Mouse (Mus musculus) cerebellum, adult 11-12 months (tissue): ENCODE results near the gene Synrg.

ENCODE experiments used
- DNase-seq: peaks from one replicate; pipeline ENCODE4 v3.0.0; 2022

The Synrg gene

DNA sequence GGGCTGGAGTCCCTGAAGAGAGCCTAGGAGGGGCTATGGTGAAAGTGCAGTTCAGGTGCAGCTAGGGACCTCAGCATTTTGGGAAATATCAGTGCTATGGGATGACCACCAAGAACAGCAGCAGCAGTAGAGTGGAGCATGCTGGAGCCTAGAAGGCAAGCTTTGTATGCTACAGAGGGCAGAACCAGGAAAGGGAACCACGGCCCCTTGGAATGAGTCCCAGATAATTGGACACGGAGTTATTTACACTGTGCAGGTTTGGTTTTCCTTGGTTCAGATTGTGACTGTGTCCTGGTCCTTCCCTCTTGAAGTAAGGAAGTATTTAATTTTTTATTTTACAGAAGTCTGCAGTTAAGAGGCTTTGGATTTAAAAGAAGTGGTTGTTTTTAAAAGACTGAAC lies 29.2 kb downstream of the Synrg start:
- no peak for DNase-seq

- no peak for DNase-seq
Measured at GRCm38 (mm10) chr11:83994481-83994880, 30.3 kb downstream of the Synrg start.

DNA sequence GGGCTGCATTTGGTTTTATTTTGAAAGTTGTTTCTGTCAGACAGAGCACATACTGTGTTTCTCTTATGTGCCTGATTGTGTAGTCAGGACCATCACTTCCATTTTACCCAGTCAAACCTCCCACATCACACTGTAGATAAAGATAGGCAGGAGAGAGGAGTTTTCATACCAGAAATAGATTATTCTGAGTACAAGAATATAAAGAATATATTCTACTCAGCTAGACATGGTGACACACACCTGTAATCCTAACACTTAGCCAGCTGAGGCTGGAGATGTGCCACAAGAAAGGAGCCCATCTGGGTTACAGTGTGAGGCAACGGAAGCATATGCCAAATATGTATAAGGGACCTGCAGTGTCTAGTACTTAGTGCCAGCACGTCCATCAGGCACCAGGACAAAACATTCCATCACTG lies 31.3 kb downstream of the Synrg start:
- DNase-seq: no peak

DNA sequence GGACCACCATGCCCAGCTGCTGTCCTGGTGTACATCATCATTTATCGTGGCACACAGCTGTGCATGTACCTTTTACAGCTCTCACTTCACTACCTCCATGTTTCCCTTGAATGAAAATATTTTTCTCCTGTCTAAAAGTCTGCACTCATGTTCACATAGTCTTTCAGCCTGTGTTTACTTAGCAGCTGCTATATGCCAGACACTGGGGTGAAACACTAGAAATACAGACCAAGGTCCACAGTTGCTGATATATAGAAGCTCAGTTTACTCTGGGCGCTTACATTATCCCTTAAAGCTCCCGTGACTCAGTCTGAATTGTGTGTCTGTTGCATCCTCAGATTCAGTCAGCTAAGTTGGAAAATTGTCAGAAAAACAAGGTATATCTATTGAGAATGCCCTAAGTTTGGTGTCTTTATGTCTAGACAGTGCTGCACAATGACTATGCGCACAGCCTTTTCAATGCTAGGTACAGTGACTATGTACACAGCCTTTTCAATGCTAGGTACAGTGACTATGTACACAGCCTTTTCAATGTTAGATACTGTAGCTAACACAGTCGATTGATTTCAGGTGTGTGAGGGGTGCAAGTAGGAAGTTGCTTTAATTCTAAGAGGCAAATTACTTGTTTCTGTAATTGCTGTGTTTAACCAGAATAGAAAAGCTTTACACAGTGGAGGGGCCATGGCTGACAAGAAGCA lies 33.1 kb downstream of the Synrg start:
- no peak for DNase-seq

DNA sequence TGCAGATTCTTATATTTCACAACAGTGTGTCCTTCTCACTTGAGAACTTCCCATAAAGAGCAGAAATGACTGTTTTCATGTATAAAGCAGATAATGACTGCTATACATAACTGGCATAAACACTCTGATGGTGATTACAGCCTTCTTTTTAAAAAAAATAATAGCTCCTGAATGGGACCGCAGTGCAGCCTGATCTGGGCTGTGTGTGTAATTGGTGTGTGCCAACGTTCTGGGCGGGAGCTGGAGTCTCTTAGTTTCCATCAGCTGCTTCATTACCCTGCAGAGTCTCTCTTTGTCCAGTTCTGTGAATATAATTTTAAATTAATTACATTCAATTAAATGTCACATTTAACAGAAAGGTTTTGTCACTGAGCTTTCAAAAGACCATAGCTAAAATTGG lies 34.8 kb downstream of the Synrg start:
- no peak for DNase-seq

DNA sequence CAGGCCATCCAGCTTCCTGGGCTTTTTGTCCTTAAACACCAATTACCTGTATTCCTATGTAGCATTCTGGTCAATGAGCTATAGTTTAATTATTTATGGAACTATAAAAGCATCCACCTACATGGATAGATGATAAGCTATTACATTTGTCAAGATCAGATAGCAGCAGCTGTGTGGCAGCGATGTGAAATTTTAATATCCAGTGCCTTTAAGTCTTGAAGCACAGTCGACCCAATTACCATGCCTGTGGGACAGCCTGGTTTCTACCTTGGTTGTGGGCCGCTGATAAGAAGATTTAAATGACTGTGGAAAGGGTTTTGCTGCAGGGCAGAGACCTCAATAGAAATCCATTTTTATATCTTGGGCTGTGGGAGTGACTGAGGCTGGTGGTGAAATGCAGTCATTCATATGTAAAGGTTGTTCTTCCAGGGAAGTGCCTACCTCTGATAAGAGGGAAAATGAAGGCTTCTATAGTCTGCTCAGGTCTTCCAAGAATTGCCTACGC lies 35.2 kb downstream of the Synrg start:
- no peak for DNase-seq

DNA sequence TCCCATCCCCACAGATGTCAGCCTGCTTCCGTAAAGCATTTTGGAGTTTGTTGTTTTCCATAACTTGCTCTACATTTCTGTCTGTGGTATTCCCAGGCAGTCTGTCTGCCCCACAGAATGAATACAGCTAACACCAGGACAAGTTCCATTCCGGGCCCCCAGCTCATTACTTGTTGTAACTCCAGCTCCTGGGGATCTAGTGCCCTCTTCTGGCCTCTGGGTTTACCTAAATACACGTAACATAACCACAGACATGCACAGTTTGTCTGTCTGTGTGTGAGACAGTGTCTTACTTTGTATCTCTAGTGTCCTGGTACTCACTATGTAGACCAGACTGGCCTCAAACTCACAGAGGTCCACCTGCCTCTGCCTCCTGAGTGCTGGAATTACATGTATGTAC lies 37.0 kb downstream of the Synrg start:
- DNase-seq: no peak

- DNase-seq: no peak
Measured at GRCm38 (mm10) chr11:84003986-84004385, 39.8 kb downstream of the Synrg start.

GRCm38 (mm10) chr11:84009001-84009400 lies 44.8 kb downstream of the Synrg start:
- no peak for DNase-seq

- DNase-seq: no peak
Measured at GRCm38 (mm10) chr11:84010411-84010810, 46.2 kb downstream of the Synrg start.

DNA sequence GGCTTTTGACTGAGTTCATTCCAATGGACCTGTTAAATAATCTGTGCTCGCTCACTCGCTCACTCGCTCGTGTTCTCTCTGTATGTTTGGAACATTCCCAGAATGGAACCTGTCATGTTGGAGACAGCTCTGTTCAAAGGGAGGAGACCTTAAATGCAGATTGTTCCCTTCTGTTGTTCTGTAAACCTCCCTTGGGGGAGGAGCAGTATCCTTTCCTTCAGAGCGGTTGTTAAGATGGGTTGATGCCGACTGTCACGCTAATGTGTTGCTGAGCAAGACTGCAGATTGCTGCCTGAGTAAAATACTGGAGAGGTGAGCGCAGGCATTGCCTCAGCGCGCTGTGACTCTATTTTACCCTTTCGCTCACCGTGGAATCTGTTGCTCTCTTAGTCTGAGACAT lies 46.8 kb downstream of the Synrg start:
- no peak for DNase-seq

DNA sequence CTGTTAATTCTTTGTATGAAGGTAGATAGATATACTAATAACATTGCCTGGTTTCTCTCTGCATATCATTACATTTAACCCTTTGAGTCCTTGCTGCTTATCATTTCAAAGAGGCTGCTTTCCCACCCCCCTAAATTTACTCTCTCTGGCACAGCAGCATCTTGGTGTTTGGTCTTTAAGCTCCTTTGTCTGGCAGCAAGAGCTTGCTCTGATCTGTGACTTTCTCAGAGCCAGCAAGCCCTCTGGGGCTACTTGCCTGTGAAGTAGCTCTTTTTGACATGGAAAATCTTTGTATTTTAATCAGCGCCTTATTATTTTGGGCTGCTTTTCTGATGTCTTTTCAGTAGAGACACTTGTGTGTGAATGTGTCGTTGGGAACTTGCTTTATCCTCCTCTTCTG lies 47.3 kb downstream of the Synrg start:
- DNase-seq: no peak

- DNase-seq: peak; percentile 61
Measured at GRCm38 (mm10) chr11:84013105-84013504, 48.9 kb downstream of the Synrg start.

DNA sequence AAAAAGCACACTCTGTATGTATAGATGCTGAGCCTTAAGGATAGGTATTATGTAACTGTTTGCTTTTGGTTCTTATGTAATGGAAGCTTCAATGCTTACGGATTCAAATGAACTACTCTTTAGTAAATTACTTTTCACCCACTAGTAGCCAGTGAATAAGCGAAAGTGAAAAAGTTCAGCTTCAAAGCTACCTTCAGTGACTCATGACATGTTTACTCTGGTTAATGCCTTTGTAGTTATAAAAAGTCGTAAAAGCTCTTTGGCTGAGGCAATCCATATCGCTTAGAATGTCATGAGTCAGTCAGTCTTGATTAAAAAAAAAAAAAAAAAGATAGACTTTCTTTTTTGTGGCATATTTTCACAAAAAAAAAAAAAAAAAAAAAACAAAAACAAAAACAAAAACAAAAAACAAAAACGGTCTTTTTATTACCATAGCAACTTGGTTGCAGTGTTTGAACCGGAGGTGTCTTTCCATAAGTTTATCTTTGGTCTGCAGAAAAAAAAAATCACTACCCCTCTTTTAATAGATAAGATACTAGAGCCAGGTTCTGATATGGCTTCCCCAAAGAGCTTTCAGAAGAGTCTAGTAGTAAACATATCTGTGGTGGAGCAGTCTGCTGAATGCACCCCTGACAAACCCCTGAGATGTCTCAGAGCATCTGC lies 52.0 kb downstream of the Synrg start:
- DNase-seq: no peak

DNA sequence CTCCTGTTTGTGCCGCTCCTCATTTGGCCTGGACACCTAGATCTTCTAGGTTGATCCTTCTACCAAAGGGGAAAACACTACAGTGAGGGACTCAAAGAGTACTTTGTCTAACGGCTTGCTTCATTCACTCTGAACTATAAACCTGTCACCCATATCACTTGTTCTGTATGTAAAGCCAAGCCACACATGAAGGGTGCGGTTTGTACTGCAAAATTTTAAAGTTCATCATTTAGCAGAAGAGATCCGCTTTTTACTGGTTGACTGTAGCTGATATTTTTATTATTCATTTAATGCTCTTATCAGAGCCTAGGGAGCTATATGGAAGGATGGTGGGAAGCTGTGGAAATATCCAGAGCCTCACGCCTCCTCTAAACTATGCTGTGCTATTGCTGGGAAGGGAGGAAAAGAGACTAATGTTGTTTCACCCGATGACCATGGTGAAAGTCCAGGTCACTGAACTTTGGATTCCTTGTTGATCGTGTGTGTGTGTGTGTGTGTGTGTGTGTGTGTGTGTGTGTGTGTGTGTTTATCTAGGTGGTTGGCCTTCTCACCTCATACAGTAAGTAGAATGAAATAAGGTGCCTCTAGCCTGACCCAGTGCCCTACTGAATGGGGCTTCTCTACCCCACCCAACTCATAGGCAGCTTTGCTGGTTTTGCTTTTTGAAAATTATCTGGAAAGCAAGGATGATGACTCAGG lies 52.7 kb downstream of the Synrg start:
- DNase-seq: no peak

- no peak for DNase-seq
Measured at GRCm38 (mm10) chr11:84027231-84027630, 63.0 kb downstream of the Synrg start.

DNA sequence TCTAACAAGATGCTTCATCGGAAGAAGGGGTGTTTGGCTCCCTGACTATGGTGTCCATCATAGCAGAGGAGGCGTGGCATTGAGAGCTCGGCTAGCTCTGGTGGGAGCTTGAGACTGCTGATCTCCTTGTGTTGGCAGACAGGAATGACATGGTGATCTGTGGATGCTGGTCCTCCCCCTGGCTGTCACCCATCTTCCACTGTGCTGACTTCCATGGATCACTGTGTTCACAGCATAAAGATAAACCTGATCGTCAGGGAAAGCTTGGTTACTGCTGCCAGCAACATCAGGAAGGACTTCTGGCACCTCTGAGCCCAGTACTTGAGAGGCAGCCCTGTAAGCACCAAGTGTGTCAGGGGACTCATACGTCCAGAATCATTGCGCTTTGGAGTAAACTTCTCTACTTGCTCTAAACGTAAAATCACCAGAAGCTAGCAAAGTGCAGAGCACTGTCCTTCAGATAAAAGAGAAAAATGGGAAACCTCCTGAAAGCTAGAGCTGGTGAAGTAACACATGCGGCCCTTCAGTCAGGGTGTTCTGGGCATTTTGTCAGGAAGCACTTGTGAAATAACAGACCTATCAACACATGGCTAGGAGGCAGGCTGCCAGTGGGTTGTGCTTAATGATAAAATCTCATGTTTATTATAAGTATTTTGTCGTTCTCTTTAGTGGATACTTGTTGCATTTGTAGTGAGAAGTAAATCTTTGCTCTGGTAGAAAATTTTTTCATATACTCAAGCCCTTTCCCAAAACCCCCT lies 64.2 kb downstream of the Synrg start:
- no peak for DNase-seq

DNA sequence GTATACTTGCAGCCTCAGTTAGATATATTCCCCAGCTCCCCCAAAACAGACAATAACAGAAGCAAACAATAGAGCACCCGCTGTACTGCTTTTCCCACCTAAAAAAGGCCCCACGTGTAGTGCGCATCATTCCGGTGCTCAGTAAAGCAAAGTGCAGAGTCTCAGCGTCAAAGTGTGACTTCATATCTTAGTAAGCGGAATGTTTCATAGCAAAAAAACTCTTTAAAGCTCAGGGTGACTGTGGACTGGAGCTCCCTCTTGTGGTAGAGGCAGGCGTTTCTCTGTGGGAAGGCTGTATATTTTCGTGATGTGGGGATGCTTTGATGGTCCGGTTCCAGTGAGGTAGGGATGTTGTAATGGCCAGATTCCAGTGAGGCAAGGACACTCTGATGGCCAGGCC lies 67.7 kb downstream of the Synrg start:
- no peak for DNase-seq

GRCm38 (mm10) chr11:84032559-84032958 lies 68.3 kb downstream of the Synrg start:
- DNase-seq: no peak

GRCm38 (mm10) chr11:84033671-84034070 lies 69.4 kb downstream of the Synrg start:
- no peak for DNase-seq

DNA sequence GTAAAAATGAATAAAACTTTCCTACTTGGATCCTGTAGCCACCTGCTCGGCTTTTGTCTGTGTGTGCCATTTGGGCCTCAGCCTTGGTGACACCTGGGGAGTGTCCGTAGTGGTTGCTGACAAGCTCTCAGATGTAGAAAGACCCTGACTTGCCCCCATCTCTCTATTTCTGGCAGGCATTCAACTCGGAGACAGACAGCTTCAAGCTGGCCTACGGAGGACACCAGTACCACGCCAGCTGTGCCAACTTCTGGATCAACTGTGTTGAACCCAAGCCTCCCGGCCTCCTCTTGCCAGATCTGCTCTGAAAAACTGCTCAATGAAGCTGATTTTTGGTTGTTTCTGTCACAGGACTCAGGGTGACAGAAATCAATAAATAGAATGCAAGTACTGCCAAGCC lies 76.4 kb downstream of the Synrg start:
- DNase-seq: no peak

- DNase-seq: no peak
Measured at GRCm38 (mm10) chr11:84042808-84043762, 78.9 kb downstream of the Synrg start.
